Mouse (Mus musculus) frontal cortex, postnatal 10 days (tissue): ENCODE data around the gene Cel.

Source experiments
- DNase-seq, 2 experiments: peaks; one replicate each; pipeline ENCODE4 v3.0.0; 2022; ENCODE audit warnings: low spot score in 2 of 2, mixed read lengths in 1 of 2

The Cel gene

GRCm38 (mm10) chr2:28585043-28585571 lies 21.9 kb upstream of the Cel start:
- peak in 1 of 2 experiments; percentile 72 for DNase-seq

GRCm38 (mm10) chr2:28583651-28584050 lies 20.4 kb upstream of the Cel start, which contains the start of gene Gtf3c5:
Gene Gtf3c5 (minus strand): TSS chr2:28583751.
- no peak for DNase-seq

GRCm38 (mm10) chr2:28582647-28583353 lies 19.6 kb upstream of the Cel start:
- peak; percentile 81 to 86 for DNase-seq

- DNase-seq, result no peak
Observed at GRCm38 (mm10) chr2:28578003-28578402, 14.8 kb upstream of the Cel start.

GRCm38 (mm10) chr2:28576815-28577214 lies 13.6 kb upstream of the Cel start:
- DNase-seq, result no peak

GRCm38 (mm10) chr2:28575341-28575740 lies 12.1 kb upstream of the Cel start:
- DNase-seq, result no peak

- no peak for DNase-seq
Observed at GRCm38 (mm10) chr2:28569903-28570302, 6.7 kb upstream of the Cel start.

- no peak for DNase-seq
Observed at GRCm38 (mm10) chr2:28566545-28566944, 3.3 kb upstream of the Cel start.

GRCm38 (mm10) chr2:28564380-28564779 lies 1.2 kb upstream of the Cel start:
- no peak for DNase-seq

GRCm38 (mm10) chr2:28563830-28564229 lies 627 bp upstream of the Cel start:
- no peak for DNase-seq

GRCm38 (mm10) chr2:28557452-28557851 lies 5.8 kb downstream of the Cel start:
- no peak for DNase-seq

- DNase-seq, result no peak
Observed at GRCm38 (mm10) chr2:28552301-28552700, 10.9 kb downstream of the Cel start.

- DNase-seq, result no peak
Observed at GRCm38 (mm10) chr2:28549157-28549556, 14.0 kb downstream of the Cel start.

- peak in 1 of 2 experiments; percentile 78 for DNase-seq
Observed at GRCm38 (mm10) chr2:28547237-28548172, 15.7 kb downstream of the Cel start.

- DNase-seq, result no peak
Observed at GRCm38 (mm10) chr2:28546560-28546959, 16.6 kb downstream of the Cel start.

GRCm38 (mm10) chr2:28545976-28546375 lies 17.2 kb downstream of the Cel start:
- no peak for DNase-seq

GRCm38 (mm10) chr2:28543894-28544293 lies 19.3 kb downstream of the Cel start:
- DNase-seq, result no peak

- no peak for DNase-seq
Observed at GRCm38 (mm10) chr2:28540587-28541227, 22.5 kb downstream of the Cel start.

- DNase-seq, result no peak
Observed at GRCm38 (mm10) chr2:28539949-28540348, 23.3 kb downstream of the Cel start.

GRCm38 (mm10) chr2:28539206-28539605 lies 24.0 kb downstream of the Cel start:
- peak; percentile 67 to 87 for DNase-seq

GRCm38 (mm10) chr2:28538817-28539128 lies 24.4 kb downstream of the Cel start:
- DNase-seq, result no peak
